Mouse (Mus musculus): ENCODE results near the gene B4galt5.

- TF ChIP-seq CTCF (IDR thresholded peaks at IDR 0.05; ENCODE audit: low read depth), result no peak
- TF ChIP-seq EP300 (IDR thresholded peaks at IDR 0.05; ENCODE audit: low read depth), result no peak
Observed at GRCm38 (mm10) chr2:167363272-167364045, 14.5 kb upstream of the B4galt5 start.
